Mouse (Mus musculus) limb, embryonic 14.5 days (tissue): Measurements from ENCODE around the gene Cmtm8. TPM values are rescaled to one million over a fixed set of nuclear protein-coding genes. Genes with fewer than 3 reads are reported as not detected.

Experiments used
- ATAC-seq: fragments of 200-750 bp; cut with Nextera tagmentation; 2 replicates; pipeline ENCODE4 v1.8.0; 2017; ENCODE audit warnings: low read depth, moderate number of reproducible peaks, moderate TSS enrichment; ENCODE audit not compliant: low FRiP score
- DNase-seq: peaks from one replicate; pipeline ENCODE4 v3.0.0-alpha.2; 2015; ENCODE audit warnings: low spot score
- H3K27ac ChIP-seq: fragments of 300-500 bp; sonication (generic); replicated peaks from 2 replicates; pipeline ENCODE4 v1.5.1; 2014; ENCODE audit warnings: low read depth, mild to moderate bottlenecking, low read length, moderate library complexity, mixed read lengths
- H3K27me3 ChIP-seq: fragments of 300-500 bp; sonication (generic); 2 replicates; pipeline ENCODE4 v1.6.1; 2014; ENCODE audit warnings: low read length, mixed read lengths; ENCODE audit not compliant: control insufficient read depth, insufficient read depth
- H3K36me3 ChIP-seq: fragments of 300-500 bp; sonication (generic); 2 replicates; pipeline ENCODE4 v1.6.1; 2014; ENCODE audit warnings: mild to moderate bottlenecking, low read length, moderate library complexity, mixed read lengths; ENCODE audit not compliant: control insufficient read depth, insufficient read depth
- H3K4me1 ChIP-seq: fragments of 300-500 bp; sonication (generic); 2 replicates; pipeline ENCODE4 v1.6.1; 2014; ENCODE audit warnings: antibody characterized with exemption, low read length, mixed read lengths; ENCODE audit not compliant: control insufficient read depth, insufficient read depth
- H3K4me2 ChIP-seq: fragments of 300-500 bp; sonication (generic); replicated peaks from 2 replicates; pipeline ENCODE4 v1.6.1; 2014; ENCODE audit warnings: low read depth, mild to moderate bottlenecking, low read length, moderate library complexity; ENCODE audit not compliant: severe bottlenecking
- H3K4me3 ChIP-seq: fragments of 300-500 bp; sonication (generic); replicated peaks from 2 replicates; pipeline ENCODE4 v1.5.1; 2014; ENCODE audit warnings: low read length
- H3K9ac ChIP-seq: fragments of 300-500 bp; sonication (generic); 2 replicates; pipeline ENCODE4 v1.6.1; 2014; ENCODE audit warnings: mild to moderate bottlenecking, low read depth, low read length, moderate library complexity; ENCODE audit not compliant: severe bottlenecking
- H3K9me3 ChIP-seq: fragments of 300-500 bp; sonication (generic); 2 replicates; pipeline ENCODE4 v1.6.1; 2016; ENCODE audit warnings: low read length; ENCODE audit not compliant: control insufficient read depth
- POLR2A ChIP-seq: fragments of 200-500 bp; IDR thresholded peaks from 2 replicates; pipeline ENCODE4 v1.8.0; 2012; ENCODE audit warnings: inconsistent platforms, mild to moderate bottlenecking, moderate library complexity, borderline replicate concordance; ENCODE audit not compliant: insufficient read depth, insufficient read length; ENCODE audit errors: extremely low read depth
- WGBS: fragments of 180-500 bp; shearing (Covaris S2); extraction: QIAGEN DNeasy Blood & Tissue Kit; methylation state at CpG from one replicate; pipeline ENCODE4 v1.1.7; 2014; 5-methylcytosine and 5-hydroxymethylcytosine counted together
- polyA plus RNA-seq, 2 experiments: library from polyadenylated mRNA; depleted of rRNA in 1 of 2; stranded (reverse) in 1 of 2; unstranded in 1 of 2; fragments of >200 nt; fragmentation: Nextera tagmentation in 1 of 2; extraction: Ambion mirVana in 1 of 2; gene quantifications; 2 replicates each; pipeline versions ENCODE4 v1.2.1 to v1.2.3; 2012 to 2014

Cmtm8 gene
- polyA plus RNA-seq, 2 experiments: 14.2 to 20.5 TPM

DNA sequence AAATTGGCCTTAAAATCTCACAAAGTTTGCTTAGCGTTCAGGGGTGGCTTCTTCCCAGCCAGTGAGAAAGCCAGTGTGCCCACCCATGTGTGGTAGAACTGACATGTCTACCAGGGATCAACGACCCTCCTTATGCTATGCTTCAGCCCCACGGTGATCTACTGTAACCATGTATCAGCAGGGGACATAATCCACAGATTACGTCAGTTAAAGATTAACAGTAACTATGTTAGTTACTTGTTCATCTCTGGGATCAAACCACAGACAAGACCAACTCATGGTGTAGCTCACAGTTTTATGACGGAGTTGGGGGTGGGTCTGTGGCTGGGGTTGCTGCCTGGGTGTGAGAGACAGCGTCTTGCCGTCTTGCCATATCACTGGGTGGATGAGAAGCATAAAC lies 19.8 kb downstream of the Cmtm8 start:
- Histone ChIP-seq H3K9me3 (no peaks in the 10 kb centered on the region), H3K9ac (no peak overlapping the region), H3K27ac (no peak overlapping the region), H3K4me1 (no peaks in the 10 kb centered on the region), H3K4me2 (no peak overlapping the region), H3K36me3 (no peaks in the 10 kb centered on the region), H3K4me3 (no peak overlapping the region), H3K27me3 (no peaks in the 10 kb centered on the region)
- WGBS: 93% methylated on average over 7 of the region's 7 CpGs
- no peak for DNase-seq
- no peak for ATAC-seq
- no peak for TF ChIP-seq POLR2A

- Histone ChIP-seq H3K4me2 (no peak overlapping the region), H3K27ac (no peak overlapping the region), H3K4me3 (no peak overlapping the region), H3K9me3 (no peaks in the 10 kb centered on the region), H3K36me3 (no peaks in the 10 kb centered on the region), H3K4me1 (no peaks in the 10 kb centered on the region), H3K9ac (no peak overlapping the region), H3K27me3 (no peaks in the 10 kb centered on the region)
- DNase-seq (no peak), ATAC-seq (no peak)
- WGBS: 74% methylated on average over 15 of the region's 15 CpGs
- TF ChIP-seq POLR2A: no peak
These were observed 22.2 kb downstream of the Cmtm8 start for GRCm38 (mm10) chr9:114821548-114822289.

- no peaks in the 10 kb centered on the region for H3K9me3 ChIP-seq
- H3K36me3 ChIP-seq: no peaks in the 10 kb centered on the region
- no peak overlapping the region for H3K27ac ChIP-seq
- H3K27me3 ChIP-seq: no peaks in the 10 kb centered on the region
- H3K4me3 ChIP-seq: no peak overlapping the region
- no peak overlapping the region for H3K4me2 ChIP-seq
- ATAC-seq: no peak
- no peak overlapping the region for H3K9ac ChIP-seq
- H3K4me1 ChIP-seq: no peaks in the 10 kb centered on the region
- no peak for TF ChIP-seq POLR2A
- no peak for DNase-seq
- WGBS: 84% methylated on average over 3 of the region's 3 CpGs
These were observed 25.0 kb downstream of the Cmtm8 start for GRCm38 (mm10) chr9:114818918-114819317.

DNA sequence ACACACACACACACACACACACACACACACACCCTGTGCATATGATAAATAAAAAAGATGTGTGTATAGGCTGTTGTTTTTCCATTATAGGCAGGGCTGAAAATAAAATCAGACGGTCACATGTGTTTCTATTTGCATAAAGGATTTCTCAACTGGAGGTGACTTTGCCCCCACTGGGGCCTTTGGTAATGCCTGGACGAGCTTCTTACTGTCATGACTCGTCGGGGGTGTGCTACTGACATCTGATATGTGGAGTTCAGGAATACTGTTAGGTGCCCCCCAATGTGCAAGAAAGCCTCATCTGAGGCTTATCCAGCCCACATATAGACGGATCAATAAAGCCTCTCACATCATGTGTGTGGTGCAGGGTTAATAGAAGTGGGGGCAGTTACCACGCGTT lies 26.9 kb downstream of the Cmtm8 start:
- Histone ChIP-seq H3K27ac (no peak overlapping the region), H3K9me3 (no peaks in the 10 kb centered on the region), H3K27me3 (no peaks in the 10 kb centered on the region), H3K4me1 (no peaks in the 10 kb centered on the region), H3K9ac (no peak overlapping the region), H3K4me3 (no peak overlapping the region), H3K36me3 (no peaks in the 10 kb centered on the region), H3K4me2 (no peak overlapping the region)
- TF ChIP-seq POLR2A: no peak
- no peak for DNase-seq
- no peak for ATAC-seq
- 75% methylated on average over 7 of the region's 7 CpGs for WGBS

GRCm38 (mm10) chr9:114816121-114816520 lies 27.8 kb downstream of the Cmtm8 start:
- H3K27ac ChIP-seq: no peak overlapping the region
- TF ChIP-seq POLR2A: no peak
- H3K27me3 ChIP-seq: no peaks in the 10 kb centered on the region
- ATAC-seq (no peak), DNase-seq (no peak)
- no peaks in the 10 kb centered on the region for H3K36me3 ChIP-seq
- no peak overlapping the region for H3K9ac ChIP-seq
- no peak overlapping the region for H3K4me2 ChIP-seq
- no peak overlapping the region for H3K4me3 ChIP-seq
- 91% methylated on average over 7 of the region's 7 CpGs for WGBS
- H3K4me1 ChIP-seq: no peaks in the 10 kb centered on the region
- no peaks in the 10 kb centered on the region for H3K9me3 ChIP-seq
